Mouse (Mus musculus): Measurements from ENCODE around the gene Lrfn1. TPM values are rescaled to one million over a fixed set of nuclear protein-coding genes. Genes with fewer than 3 reads are reported as not detected.
"Not testable (repeated sequence)": the region's sequence is repeated elsewhere in the genome, so short reads cannot be mapped to it uniquely, and the experiment has no call there.

The Lrfn1 gene
- total RNA-seq, 2 experiments from 2014 or later: 75.5 to 81.1 TPM

DNA sequence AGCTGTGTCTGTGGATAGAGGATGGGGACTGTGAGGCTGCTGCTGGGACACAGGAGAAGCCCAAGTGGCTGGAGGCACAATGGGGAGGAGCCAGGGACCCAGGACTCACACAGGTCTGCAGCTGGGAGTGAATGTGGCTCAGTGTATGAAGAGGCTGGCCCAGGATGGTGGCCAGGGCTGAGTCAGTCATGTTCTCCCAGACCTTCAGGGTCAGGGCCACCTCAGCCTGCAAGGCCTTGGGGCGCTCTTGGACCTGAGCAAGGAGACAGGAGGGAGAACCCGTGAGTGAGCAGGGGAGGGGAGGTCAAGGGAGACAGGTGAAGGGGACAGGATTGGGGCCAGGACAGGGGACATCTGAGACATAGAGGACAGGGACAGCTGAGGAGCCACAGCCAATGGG, 57.3 kb downstream of the Lrfn1 start:
- not testable (repeated sequence) for DNase-seq (ENCODE audit: low spot score in 2 of 2)

DNA sequence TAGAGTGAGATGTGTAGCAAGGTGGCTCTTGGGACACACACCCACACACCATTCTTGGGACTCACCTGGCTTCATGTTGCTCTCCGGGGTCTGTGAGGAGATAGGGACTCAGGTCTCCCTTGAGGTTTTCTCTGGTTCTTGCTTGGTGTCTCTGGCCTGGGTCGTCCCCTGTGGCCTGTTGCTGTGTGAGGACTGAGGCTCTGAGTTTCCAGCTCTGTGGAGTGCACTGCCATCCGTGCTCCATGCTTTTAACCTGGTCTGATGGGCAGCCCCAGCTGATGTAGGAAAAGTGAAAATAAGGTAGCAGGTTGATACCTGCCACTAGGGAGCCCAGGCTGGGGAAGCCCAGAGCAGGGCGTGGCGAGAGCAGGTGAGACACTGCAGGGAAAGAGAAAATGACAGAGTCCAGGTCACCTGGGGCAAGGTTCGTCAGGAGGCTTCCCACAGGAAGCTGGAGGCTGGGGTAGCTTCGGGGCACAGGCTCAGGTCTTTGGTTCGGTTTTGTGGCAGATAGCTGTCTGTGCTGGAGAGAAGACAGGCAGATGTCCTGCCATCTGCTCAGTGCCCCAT, 58.7 kb downstream of the Lrfn1 start, which contains the start of gene Ifnl2:
Ifnl2 (minus strand) TSS at position 51 of the 570 bp plus-strand sequence.
- not testable (repeated sequence) for DNase-seq (ENCODE audit: low spot score in 2 of 2)

DNA sequence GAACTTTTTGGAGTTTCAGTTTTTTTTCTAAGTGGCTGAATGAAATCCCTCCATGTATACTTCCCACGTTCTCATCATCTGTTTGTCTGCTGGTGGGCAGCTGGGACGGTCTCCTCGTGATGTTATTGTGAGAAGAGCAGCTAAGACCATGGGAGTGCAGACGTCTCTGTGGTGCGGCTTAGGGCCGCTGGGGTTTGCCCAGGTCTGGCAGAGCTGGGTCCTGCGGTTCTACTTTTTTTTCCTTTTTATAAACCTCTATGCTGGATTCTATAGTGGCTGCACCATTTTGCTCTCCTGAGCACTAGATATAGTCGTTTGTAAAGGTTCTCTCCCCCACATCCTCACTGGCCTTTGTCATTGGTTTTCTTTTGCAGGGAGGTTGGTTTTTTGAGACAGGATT, 59.7 kb downstream of the Lrfn1 start:
- DNase-seq (ENCODE audit: low spot score in 2 of 2): no peak

Other genes starting within 250 kb of the Lrfn1 start
- gene Eid2, start 184.1 kb upstream of the Lrfn1 start, total RNA-seq (2021): 10 to 100 TPM; 59.3 to 61.3 TPM
- 10 to 100 TPM; 37.8 to 38.4 TPM for gene Eid2b, start 174.2 kb upstream of the Lrfn1 start, total RNA-seq (2021)
- under 1 TPM in 1 of 2 experiments, not detected in 1; 0.25 TPM for gene Selenov, start 160.8 kb upstream of the Lrfn1 start, total RNA-seq (2021)
- 1 to 10 TPM; 2.1 to 2.6 TPM for gene Dll3, start 149.7 kb upstream of the Lrfn1 start, total RNA-seq (2021)
- gene Timm50, start 139.9 kb upstream of the Lrfn1 start, total RNA-seq (2021): 10 to 100 TPM; 42.4 to 44.3 TPM
- 100 to 1,000 TPM; 116 to 119 TPM for gene Supt5, start 113.2 kb upstream of the Lrfn1 start, total RNA-seq (2021)
- gene Rps16, start 101.3 kb upstream of the Lrfn1 start, total RNA-seq (2021): 100 to 1,000 TPM; 481 to 546 TPM
- 1 to 10 TPM; 4.8 to 5.1 TPM for gene Plekhg2, start 79.4 kb upstream of the Lrfn1 start, total RNA-seq (2021)
- gene Zfp36, start 71.7 kb upstream of the Lrfn1 start, total RNA-seq (2021): 1 to 10 TPM; 3.5 to 3.7 TPM
- 10 to 100 TPM; 21.4 to 22.1 TPM for gene Med29, start 59.3 kb upstream of the Lrfn1 start, total RNA-seq (2021)
- 10 to 100 TPM; 64.9 to 69.3 TPM for gene Paf1, start 59.0 kb upstream of the Lrfn1 start, total RNA-seq (2021)
- 1 to 10 TPM; 2.2 to 2.4 TPM for gene Gmfg, start 14.5 kb upstream of the Lrfn1 start, total RNA-seq (2021)
- not detected for gene Ifnl2, start 58.5 kb downstream of the Lrfn1 start, total RNA-seq (2021)
- gene Ifnl3, start 70.9 kb downstream of the Lrfn1 start, total RNA-seq (2021): not detected
- not detected for gene Sycn, start 88.9 kb downstream of the Lrfn1 start, total RNA-seq (2021)
- under 1 TPM in 1 of 2 experiments, not detected in 1; 0.28 TPM for gene Nccrp1, start 95.3 kb downstream of the Lrfn1 start, total RNA-seq (2021)
- gene Samd4b, start 146.2 kb downstream of the Lrfn1 start, total RNA-seq (2021): 10 to 100 TPM; 74.1 to 77.1 TPM
- gene Pak4, start 146.2 kb downstream of the Lrfn1 start, total RNA-seq (2021): 10 to 100 TPM; 12.7 to 14.6 TPM
- gene Acp7, start 179.4 kb downstream of the Lrfn1 start, total RNA-seq (2021): 1 to 10 TPM; 1.4 to 4.6 TPM
- 10 to 100 TPM; 18.9 to 21.7 TPM for gene Fbxo27, start 240.9 kb downstream of the Lrfn1 start, total RNA-seq (2021)

All from layer of hippocampus, adult 18-20 months (tissue).